Mouse (Mus musculus): ENCODE measurements around the gene Tlr12. TPM values are rescaled to one million over a fixed set of nuclear protein-coding genes. Genes with fewer than 3 reads are reported as not detected.
"Not testable (repeated sequence)": the region's sequence is repeated elsewhere in the genome, so short reads cannot be mapped to it uniquely, and the experiment has no call there.

Tlr12 gene
- total RNA-seq (2021): not detected
- long read RNA-seq, experiment 1: 0 reads
- long read RNA-seq, experiment 2: 0 reads

DNA sequence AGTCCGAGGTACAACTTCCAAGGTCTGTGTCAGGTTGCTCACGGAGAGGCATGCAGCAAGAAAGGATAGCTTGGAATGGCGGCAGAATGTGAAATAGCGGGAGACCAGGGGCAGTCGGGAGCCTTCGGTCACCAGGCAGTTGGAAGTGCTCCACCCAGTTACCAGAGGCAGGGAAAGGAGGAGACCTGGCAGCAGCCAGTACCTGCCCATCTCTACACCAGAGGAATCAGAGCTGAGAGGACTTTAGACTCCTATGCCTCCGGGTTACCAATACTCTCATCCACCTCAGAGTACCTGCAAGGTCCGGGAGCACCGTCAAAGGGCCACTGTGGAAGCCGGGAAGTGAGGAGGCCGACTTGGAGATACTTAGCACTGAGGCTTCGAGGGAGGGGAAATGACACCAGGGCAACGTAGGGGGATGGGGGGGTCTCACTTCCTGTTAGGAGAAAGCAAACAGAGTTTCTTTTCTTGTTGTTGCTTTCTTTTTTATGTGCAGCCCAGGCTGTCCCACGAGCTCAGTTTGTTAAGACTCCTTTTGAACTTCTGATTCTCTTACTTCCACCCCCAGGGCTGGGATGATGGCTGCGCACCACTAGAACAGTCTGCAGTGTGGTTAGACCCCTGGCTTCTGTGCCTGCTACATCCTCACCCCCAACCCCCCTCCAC lies at the start of gene Tlr12:
Gene Tlr12 (minus strand): TSS at position 374 of the 666 bp plus-strand sequence.
- no peak for DNase-seq
- intact Hi-C loops (cut with DNase I; ENCODE audit: low total_unique reads): loop anchor here (10.0 kb wide), 1 partner anchor 156 kb away; no protein-coding TSS in a partner anchor

DNA sequence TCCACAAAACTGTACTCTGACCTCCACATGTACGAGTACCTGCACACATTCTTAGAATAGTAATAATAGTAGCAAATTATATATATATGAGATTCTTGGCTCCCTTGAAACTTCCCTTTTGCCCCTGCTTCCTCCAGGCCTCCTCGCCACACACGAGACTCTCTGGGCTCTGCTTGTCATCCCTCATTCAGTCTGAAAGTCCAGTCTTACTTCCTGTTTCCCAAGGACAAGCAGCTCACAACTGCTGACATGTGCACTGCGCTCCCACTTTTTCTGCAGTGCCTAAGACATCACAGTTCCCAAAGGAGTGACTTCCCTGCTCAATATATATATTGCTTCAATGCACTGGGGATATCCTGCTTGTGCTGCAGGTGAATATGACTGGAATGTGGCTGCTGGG lies 48.8 kb upstream of the Tlr12 start:
- intact Hi-C loops (cut with DNase I; ENCODE audit: low total_unique reads); DNase-seq: not testable (repeated sequence)

DNA sequence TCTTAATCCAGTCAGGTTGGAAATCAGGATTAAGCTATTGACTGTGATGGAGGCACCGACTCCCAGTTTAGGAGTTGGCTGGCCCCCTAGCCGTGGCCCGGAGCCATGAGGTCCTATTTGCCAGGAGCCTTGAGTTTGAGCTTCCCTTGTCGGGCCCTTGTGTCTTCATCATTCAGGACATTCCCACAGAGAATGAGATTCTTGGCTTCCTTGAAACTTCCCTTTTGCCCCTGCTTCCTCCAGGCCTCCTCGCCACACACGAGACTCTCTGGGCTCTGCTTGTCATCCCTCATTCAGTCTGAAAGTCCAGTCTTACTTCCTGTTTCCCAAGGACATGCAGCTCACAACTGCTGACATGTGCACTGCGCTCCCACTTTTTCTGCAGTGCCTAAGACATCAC lies 47.9 kb upstream of the Tlr12 start:
- intact Hi-C loops (cut with DNase I; ENCODE audit: low total_unique reads); DNase-seq: not testable (repeated sequence)

DNA sequence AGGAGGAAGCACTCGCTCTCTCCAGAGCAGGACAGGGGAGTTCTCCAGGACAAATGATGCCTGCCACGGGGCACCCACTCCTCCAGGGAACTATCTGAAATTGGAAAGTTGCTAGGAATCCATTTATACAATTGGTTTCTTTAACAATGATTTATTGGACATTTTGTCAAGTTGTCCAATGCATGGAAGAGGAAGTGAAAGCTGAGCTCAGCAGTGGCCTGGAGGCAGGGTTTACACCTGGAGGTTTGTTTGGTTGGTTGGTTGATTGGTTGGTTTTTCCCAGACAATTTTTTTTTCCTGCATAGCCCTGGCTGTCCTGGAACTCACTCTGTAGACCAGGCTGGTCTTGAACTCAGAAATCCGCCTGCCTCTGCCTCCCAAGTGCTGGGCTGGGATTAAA lies 45.6 kb upstream of the Tlr12 start:
- intact Hi-C loops (cut with DNase I; ENCODE audit: low total_unique reads): no loop called here
- no peak for DNase-seq

DNA sequence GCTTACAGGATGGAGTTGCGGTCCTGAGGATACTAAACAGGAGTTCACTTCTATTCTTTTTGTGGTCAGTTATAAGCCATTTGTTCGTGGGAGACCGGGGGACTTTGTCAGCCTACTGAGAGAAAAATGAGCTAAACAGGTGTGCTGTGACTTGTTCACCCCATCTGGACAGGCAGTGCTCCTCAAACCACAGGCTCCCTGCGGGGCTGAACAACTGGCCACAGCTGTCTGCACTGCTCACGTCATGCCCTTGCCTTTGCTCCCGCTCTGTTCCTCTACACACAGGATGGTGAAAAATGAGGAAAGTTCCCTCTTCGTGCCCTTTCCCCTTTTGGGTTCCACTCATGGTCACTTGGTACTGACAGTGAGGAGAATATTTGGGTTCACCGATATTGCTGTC lies 42.6 kb upstream of the Tlr12 start:
- DNase-seq: no peak
- intact Hi-C loops (cut with DNase I; ENCODE audit: low total_unique reads): no loop called here

DNA sequence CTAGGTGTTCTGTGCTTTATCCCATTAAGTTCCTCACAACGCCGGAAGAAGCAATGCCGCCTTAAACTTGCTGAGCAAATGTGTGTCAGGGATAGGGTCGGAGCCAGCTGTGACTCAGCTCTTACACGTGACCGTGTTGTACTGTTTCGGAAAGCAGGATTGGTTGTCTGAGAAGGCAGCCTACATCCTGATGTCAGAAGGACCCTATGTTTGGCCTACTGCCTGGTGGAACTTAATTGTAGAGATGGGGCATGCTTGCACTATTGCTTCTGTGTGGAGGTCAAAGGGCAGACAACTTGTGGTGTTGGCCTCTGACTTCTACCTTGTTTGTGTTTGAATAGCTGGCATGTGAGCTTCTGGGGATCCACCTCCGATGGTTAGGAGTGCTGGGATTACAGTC lies 41.8 kb upstream of the Tlr12 start:
- intact Hi-C loops (cut with DNase I; ENCODE audit: low total_unique reads): no loop called here
- no peak for DNase-seq

DNA sequence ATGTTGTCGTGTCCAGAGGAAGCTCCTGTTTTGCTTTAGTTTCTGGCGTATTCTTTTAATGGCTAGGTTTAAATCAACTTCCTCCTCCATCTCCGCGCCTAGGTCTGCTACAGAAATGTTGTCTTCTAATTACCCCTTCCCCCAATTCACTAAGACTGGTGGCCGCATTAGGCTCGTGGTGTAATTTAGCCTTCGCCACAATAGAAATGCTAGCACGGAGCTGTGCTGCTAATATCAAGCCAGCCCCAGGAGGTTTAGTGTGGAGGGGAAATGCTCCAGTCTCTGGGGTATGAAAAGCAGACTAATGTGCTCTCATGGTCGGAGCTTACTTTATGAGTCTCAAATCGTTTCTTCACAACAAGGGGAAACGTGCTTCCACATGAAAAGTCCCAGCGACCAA lies 37.0 kb upstream of the Tlr12 start:
- intact Hi-C loops (cut with DNase I; ENCODE audit: low total_unique reads): no loop called here
- no peak for DNase-seq

DNA sequence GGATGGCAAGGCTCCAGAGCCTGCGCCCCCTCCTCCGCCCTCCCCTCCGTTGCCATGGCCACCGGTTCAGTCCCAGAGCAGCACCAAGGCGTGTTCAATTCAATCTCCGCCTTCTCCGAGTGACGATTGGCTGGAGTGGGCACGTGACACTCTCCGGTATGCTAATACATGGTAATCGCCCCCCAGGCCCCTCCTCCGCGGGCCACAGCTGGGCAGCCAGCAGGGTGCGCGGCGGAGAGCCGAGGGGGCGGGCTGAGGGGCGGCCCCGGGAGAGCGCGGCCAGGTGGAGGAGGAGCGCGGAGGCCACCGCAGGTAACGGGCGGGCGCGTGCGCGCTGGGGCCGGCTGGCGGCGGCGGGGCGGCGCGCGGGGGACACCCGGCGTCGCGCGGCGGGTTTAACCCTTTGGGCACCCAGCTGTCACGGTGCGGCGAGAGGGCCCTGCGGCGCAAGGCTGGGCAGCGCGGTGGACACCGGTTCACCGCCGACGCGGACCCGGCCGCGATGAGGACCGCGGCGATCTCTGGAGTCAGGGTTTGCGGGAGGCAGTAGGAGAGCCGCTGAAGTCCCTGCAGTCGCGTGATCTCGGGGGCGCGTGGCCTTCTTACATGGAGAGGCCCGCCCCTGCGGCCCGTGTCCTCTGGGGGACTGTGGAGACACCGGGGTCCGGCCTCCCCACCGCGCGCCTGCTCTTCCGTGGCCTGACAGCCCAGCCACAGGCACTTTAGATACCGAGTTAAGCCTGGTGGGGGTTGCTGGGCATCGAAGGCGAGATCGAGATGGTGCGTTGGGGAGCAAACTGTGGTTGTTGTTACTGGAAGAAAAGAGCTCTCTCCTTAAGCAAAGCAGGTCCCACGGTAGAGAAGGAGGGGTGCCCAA lies 36.3 kb upstream of the Tlr12 start, which contains the start of gene Phc2:
Gene Phc2 (plus strand): TSS at position 198 of the 877 bp plus-strand sequence.
- intact Hi-C loops (cut with DNase I; ENCODE audit: low total_unique reads): no loop called here
- peak; percentile 92 for DNase-seq

DNA sequence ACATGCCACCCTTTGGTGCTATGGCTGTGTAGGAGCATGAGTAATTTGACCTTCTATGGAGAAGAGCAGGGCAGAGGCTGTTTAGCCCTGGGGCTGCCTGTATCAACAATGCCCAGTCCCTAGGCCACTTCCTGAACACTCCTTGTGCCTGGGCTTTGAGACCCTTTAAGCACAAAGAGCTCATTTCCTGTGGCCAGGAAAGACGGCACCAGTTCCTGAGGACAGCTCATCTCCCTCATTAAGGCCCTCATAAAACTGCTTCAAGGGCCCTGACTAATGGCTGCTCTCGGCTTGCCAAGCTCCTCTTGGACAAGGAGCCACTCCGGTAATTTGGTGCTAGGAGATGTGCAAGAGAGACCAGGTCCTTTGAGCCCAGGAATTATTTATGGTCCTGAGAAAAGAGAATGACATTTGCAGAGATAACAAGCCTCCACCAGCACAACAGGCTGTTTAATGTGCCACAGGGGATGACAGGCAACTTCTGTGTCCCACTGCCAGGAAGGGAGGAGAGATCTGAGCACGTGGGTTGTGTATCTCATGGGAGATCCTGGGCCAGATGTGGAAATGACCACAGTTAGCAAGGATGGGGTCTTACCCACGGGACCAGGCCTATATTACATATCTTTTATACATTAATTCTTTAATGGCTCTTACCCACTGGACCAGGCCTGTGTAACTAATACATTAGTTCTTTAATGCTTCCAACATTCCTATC lies 34.3 kb upstream of the Tlr12 start:
- intact Hi-C loops (cut with DNase I; ENCODE audit: low total_unique reads): no loop called here
- no peak for DNase-seq

DNA sequence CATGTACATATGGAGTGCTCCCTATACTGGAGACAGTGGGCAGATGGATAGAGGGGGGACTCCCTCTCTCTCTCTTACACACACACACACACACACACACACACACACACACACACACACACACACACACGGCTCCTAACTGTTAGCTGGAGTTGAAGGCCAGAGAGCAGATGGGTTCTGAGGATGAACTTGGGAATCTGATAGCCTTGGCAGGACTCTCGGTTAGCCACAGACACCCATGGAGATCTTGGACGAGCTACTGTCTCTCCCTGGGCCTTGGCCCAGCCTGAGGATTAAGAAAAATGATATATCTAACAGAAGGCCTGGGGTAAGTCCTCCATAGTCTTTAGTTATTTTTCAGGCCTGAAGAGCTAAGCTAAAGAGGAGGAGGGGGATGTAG lies 33.1 kb upstream of the Tlr12 start:
- DNase-seq: peak; percentile 38
- intact Hi-C loops (cut with DNase I; ENCODE audit: low total_unique reads): no loop called here

DNA sequence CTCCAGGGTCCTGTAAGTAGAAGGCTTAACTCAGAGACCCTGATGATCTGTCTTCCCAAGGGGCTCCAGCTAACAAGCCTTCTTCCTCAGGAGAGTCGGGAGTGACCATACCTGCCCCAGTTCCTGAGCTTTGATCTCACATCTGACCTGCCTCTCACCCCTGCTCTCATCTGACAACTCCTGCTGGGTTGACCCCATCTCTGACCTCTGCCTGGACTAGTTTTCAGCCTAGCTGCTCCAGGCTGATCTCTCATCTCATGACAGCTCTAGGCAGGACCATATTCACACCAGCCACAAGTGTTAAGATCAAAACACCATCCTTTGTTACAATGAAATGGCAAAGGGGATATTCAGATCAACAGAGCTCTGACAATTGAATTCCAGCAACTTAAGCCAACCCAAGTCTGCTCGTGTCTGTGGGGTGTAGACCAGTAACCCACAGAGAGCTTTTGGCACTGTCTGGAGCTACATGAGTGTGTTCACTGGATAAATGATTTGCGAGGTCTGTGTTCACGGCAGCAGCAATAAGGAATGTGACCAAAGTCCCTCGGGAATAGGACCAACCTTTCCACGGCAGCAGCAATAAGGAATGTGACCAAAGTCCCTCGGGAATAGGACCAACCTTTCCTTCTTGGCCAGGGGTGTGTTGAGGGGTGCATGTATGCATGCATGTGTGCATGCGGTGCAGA lies 30.3 kb upstream of the Tlr12 start:
- DNase-seq: no peak
- intact Hi-C loops (cut with DNase I; ENCODE audit: low total_unique reads): no loop called here

DNA sequence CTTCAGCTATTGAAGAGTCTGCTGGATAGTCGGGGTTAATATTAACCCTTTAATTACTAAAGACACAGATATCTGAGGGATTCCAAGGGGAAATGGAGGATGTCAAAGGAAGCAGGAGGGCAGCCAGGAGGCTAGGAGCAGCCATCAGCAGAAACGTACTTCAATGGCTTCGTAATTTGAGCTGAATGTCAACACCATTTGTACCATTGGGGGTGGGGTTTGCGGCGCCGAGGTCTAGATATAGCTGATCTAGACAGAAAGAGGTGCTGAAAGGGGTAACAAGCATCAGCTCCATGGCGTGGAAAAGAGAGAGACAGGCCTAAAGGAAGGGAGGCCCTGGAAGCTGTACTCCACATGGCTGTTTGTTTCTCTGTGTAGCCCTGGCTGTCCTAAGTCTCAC lies 28.3 kb upstream of the Tlr12 start:
- no peak for DNase-seq
- intact Hi-C loops (cut with DNase I; ENCODE audit: low total_unique reads): no loop called here

DNA sequence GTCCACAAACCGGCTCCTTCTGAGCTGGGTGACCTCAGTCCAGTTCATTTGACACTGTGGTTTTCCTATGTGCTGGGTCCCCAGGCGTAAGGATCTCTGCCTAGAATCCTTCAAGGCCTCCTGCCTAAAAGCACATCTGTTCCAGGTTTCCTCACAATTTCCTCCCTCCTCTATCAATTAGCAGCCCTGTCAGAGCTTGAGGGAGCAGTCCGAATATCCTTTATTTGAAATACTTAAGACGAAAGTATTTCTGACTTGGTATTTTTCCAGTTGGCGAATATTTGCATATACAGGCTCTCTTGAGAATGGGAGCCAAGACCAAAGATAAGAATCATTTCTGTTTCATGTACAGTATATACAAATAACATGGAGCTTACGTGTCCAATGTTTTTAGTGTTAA lies 27.5 kb upstream of the Tlr12 start:
- intact Hi-C loops (cut with DNase I; ENCODE audit: low total_unique reads): no loop called here
- DNase-seq: no peak

DNA sequence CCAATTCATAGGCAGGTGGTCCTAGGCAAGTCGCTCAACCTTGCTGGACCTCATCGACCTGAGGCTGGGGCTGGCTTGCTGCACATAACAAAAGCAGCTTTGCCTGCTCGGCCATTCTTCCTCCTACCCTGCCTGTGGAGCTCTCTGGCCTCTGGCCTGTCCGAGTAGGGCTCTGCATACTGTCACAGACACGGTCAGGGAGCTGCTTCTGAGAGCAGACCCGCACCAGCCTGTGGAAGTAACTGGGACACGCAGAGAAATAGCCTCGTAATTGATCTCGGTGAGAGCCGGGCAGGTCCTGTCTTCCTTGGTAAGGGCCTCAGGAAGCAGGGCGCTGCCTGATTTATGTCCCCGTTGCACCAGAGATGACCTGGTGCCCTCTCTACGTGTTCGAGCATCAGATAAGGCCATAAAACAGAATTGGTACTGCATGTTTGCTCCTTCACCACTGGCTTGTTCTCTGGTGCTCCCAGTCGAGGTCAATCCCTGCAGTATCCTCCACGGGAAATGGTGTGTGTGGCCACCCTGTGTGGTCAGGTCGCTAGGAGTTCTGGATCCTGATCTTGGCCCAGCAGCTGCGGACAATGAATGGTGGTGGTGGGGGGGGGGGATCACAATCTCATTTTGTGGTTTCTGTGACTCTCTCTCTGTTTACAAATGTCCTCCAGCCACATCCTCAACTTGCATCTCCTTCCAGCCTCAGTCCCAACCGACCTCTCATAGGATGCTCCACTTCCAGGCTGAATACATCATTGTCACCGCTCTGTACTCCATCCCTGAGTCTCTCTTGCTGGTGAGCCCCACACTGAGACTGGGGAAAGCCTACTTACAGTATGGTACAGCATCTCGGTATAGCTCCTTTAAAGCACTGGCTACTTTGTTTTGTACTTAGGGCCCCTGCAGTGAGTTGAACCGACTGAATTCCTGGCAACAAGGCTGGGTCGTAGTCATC lies 23.6 kb upstream of the Tlr12 start:
- no peak for DNase-seq
- intact Hi-C loops (cut with DNase I; ENCODE audit: low total_unique reads): no loop called here

DNA sequence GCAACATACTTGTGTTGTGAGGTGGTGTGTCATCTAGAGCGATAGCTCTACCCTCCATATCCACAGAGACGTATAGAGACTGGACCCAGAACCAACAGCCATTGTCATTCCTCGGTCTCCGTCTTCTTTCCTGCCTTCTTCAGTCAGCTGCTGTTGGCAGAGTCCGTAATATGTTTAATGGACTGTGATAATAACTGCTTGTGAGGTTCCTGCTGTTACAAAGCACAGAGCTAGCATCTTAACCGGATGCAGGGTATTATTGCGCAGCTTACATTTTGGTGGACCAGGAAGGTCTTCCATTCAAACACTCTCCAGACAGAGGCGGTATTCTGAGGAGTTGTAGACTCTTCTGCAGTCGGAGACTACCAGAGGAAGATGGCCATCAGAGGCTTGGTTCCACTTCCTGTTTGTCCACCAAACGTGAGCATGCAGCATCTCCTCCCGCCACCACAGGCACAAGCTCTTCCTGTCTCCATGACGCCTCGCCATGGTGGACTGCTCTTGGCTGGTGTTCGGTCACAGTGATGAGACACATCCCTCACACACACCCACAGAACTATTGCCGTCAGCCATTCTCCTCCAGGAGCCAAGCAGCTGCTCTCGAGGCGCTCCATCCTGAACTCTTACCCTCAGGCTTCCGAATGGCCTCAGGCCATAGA lies 20.0 kb upstream of the Tlr12 start:
- intact Hi-C loops (cut with DNase I; ENCODE audit: low total_unique reads): no loop called here
- no peak for DNase-seq

DNA sequence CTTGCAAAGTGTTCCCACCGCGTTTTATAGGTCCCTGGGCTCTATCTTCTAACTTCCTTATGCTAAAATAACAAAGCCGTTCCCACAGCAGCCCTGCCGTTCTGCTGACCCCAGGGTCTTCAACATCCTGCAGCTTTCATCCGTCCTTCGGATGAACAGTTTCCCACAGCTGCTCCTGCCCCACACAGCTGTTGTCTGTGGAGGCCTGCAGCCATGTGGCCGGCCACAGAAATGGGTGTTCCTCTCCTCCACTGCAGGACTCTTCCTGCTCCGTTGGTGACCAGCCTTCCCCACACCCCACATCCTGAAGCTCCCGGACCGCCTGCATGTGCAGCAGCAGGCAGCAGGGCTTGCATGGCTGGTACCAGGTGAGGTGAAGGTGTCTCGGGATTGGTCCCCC lies 18.8 kb upstream of the Tlr12 start:
- DNase-seq: peak; percentile 34
- intact Hi-C loops (cut with DNase I; ENCODE audit: low total_unique reads): no loop called here

DNA sequence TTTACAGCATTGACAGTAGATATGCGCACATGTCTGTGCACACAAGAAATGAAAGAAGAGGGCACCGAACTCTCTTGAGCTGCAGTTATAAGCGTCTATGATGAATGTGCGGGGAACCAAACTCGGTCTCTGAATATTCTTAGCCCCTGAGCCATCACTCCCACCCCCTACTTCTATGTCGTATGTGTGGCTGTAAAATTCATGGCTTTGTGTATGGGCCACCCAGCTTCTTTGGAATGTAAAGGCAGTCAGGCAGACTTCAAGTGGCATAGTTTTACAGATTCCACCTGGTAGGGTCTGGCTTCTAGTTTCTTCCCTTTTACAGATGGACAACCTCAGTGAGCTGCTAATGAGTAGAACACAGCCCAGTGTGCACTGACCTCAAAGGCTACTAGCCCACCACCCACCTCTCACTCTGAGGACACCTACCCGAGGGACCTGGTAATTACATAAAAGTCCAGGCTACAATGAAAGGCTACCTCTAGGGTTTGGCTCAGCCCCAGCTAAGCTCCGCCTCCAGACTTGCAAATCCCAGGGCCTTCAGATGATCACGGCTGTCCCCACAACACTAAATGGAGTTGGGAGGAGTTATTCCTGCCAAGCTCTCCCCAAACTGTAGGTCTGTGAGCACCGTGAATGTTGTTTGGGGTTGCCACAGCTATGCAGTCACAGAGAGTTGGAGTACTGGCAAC lies 17.6 kb upstream of the Tlr12 start:
- DNase-seq: no peak
- intact Hi-C loops (cut with DNase I; ENCODE audit: low total_unique reads): no loop called here

DNA sequence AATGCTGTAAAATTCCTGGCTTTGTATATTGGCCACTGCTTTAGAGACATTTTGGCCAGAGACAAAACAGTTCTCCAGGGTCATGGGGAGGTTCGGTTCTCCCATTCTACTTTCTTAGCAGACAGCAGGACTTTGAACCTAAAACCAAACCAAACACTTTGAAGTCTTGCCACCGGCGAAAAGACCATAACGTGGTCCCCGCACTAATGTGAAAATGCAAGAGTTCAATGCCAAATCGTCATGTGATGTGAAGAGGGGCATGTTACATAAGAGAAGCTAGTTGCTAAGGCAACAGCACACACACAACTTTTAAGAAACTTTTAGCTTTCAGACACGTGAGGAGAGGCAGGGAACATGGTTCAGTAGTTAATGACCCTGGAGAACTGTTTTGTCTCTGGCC lies 17.0 kb upstream of the Tlr12 start:
- intact Hi-C loops (cut with DNase I; ENCODE audit: low total_unique reads): no loop called here
- no peak for DNase-seq

Data from gastrocnemius, postnatal 14 days (tissue).